Mouse (Mus musculus): ENCODE measurements around the gene Cd1d1.
A peak's percentile ranks its signal among the peaks of the same experiment; 100 is the strongest.
"Not testable (repeated sequence)": the region's sequence is repeated elsewhere in the genome, so short reads cannot be mapped to it uniquely, and the experiment has no call there.

Cd1d1 gene

DNA sequence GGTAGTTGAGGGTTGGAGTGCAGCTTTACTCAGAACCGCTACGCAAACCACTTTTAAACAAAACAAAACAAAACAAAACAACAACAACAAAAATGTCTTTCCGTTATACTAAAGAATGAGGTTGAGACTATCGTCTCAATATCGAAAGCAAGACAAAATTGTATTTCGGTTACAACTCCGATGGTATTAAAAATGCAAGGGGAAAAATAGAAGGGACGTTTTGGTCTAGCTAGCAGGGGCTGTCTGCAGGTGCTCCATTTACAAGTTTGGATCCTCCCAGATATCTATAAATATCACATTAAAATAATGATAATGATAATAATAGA is at the start of gene Cd1d1:
TSS of gene Cd1d1 (minus strand) at position 27 of the 326 bp plus-strand sequence.
- no peak for DNase-seq

DNA sequence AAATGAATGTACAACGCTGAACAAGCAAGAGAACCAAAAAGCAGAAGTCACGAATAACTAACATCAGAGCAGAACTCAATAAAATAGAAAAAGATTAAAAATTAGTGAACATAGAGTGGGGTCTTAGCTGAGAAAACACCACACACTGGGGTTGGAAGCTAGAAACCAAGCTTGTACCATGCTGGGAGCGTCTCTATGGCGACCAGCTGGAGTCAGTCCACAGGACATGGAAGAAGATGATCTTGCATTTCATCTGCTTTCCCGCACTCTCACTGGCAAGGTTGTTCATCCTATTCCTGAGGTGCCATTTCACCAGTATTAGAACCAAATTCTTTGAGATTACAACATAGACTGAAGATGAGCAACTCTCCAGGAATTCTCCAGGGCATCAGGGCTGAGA is 48.6 kb upstream of the Cd1d1 start:
- no peak for DNase-seq

DNA sequence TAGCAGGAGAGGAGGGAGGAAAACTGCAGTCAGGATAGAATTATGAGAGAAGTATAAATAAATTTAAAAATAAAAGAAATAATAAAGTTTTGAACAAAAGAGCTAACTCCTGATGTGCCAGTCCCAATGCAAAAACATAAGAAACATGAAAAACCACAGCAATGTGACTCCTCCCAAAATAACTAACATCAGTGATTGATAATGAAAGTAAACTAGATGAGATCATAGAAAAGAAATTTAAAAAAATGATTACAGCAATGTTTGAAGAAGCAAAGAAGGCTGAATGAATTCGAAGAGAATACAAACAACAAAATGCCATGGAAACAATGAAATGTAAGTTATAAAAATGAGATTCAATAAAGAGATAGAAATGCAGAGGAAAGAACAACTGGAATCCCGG is 42.5 kb upstream of the Cd1d1 start:
- no peak for DNase-seq

DNA sequence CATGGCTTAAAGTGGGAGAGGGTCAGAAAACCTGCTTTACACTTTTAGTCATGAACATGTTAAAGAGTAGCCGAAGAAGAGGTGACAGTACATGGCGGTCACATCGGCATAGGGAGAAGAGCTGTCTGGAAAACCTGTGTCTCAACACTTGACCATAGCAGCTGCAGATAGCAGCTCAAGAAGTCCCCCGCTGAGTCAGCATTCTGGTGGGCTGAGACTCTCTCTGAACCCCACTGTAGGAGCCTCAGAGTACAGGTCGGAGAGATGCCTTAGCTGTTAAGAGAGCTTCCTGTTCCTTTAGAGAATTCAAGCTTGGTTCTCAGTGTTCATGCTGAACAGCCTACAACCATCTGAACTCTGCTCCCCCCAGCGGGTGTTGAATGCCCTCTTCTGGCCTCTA is 39.3 kb upstream of the Cd1d1 start:
- no peak for DNase-seq

DNA sequence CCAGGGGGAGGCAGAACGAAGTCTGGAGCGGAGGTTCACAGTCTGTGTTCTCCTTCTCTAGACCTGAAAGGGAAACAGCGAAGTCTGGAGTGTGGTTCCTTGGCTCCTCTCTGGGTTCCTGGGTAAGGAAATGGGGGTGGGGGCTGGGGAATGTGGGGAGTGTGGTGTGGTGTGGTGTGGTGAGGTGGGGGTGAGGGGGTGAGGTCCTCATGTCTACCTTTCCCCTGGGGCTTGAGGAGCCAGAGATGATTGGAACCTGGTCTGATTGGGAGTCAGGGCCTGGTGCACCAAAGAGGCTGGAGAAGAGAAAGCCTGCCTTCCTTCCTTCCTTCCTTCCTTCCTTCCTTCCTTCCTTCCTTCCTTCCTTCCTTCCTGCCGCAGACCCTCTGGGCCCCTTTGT is 34.8 kb upstream of the Cd1d1 start:
- no peak for DNase-seq

DNA sequence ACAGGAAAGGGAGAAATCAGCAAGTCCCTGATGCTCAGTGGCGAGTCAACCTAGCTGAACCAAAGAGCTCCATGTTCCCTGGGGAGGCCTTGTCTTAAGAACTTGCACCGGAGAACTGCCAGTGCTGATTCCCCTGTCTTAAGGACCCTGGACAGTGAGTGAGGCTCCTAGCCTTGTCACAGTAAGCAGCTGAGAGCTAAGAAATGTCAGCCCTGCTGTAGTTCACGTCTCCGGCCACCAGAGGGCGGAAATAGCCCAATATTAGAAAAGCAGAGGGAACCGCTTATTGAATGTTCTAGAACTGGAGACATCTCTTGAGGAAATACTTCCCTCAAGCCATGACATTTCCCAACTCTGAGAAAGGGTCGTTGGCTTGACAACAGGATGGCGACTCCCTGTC is 34.1 kb upstream of the Cd1d1 start:
- peak; percentile 71 for DNase-seq

DNA sequence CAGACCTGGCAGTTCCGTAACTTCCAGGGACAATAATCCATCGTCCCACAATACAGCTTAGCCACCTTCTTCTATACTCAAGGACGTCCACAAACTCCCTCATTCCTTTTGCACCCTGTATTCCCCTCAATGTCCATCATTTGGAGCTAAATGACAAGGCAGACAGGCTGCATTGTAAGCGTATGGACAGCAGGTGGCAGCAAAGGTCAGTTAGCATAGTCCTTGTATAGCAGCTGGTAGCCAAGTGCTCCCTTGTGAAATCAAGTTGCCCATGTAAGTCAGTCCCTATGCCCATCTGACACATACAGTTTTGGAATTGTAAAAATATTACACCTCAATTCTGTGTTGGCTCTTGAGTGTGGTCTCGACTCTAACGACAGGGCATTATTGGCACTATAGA is 31.6 kb upstream of the Cd1d1 start:
- peak; percentile 54 for DNase-seq

DNA sequence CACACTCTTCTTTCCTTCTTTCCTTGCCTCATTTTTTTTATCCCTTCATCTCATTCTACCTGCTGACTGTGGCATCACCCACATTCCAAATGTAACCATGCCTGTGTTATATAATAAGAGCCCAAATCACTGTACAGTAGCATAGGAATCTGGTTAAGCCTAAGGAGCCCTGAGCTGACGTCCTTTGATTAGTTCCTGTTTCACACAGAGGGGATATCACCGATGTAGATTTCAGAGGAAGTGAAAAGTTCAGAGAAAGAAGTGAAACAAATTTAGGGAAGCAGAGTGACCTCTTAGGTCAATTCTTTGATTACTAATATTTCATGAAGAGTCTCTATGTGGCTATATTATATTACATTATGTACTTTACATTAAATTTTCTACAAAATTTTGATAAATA is 18.5 kb upstream of the Cd1d1 start:
- no peak for DNase-seq

DNA sequence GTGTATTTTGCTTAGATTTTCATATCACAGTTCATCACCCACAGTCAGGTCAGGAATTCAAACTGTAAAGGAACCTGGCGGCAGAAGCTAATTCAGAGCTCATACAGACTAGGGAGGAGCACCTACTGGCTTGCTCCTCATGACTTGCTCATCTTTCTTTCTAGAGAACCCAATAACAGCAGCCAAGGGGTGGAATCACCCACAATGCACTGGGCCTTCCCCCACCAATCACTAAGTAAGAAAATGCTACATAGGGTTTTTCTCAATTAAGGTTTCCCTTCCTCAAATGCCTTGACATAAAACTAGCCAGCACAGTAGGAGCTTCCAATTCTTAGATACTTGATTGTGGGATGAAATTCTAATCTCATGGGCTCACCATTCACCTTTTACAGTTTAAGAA is 17.8 kb upstream of the Cd1d1 start:
- DNase-seq = no peak

DNA sequence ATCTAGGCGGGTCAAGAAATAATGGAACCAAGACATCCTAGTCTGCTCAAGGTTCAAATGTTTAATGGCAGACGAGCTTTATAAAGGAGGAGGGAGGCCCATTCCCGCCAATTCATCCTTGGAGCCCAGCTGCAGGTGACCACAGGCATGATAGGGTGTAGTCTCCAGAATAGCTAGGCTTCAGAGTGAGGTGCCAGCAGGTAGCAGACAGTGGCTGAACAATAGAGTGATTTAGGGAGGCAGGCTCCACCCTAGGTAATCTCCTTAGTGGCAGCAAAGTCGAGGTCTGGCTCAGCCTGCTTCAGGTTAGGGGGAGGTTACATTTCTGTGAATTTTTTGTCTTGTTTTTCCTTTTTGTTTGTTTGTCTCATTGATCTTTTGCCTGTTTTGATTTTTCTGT is 16.7 kb upstream of the Cd1d1 start:
- no peak for DNase-seq

DNA sequence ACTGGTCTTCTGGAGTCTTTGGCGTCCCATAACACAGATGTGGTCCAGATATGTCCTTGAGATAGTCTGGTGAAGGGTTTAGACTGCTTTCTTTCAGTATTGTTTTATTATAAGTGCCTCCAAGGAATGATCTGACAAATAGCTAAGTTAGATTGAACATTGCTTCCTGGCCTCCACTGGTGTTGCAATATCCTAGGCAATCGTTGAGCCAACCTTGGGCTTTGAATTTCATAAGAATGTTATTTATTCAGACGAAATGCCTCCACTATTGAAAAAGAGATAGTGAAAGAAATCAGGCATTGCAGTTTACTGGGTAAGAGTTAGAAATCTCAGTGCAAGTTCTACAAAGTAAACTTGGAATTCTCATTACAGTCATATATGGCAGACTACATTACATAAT is 13.2 kb upstream of the Cd1d1 start:
- DNase-seq = not testable (repeated sequence)

DNA sequence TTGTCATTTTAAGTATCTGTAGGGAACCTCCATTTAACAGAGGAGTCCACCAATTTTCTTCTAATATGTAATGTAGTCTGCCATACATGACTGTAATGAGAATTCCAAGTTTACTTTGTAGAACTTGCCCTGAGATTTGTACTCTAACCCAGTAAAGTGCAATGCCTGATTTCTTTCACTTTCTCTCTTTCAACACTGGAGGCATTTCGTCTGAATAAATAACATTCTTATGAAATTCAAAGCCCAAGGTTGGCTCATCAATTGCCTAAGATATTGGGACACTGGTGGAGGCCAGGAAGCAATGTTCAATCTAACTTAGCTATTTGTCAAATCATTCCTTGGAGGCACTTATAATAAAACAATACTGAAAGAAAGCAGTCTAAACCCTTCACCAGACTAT is 9.0 kb upstream of the Cd1d1 start:
- DNase-seq = not testable (repeated sequence)

DNA sequence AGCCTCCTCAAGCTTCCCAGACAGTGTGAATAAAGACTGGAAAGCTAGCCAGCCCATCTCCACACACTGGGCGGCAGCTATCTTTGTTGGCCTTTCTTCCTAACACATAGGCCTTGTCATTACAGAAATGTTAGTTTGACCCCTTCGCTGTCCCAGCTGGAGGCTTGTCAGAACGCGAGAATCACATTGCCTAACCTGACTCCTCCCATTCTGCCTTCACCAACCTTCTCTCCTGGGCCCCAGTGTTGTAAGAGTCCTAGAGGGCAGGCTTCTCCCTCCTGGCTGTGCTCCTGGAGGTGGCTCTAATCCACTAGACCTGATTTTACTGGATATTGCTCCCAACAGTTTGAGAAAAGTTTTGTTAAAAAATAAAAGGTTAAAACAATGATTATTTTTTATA is 1.4 kb upstream of the Cd1d1 start:
- DNase-seq = no peak

DNA sequence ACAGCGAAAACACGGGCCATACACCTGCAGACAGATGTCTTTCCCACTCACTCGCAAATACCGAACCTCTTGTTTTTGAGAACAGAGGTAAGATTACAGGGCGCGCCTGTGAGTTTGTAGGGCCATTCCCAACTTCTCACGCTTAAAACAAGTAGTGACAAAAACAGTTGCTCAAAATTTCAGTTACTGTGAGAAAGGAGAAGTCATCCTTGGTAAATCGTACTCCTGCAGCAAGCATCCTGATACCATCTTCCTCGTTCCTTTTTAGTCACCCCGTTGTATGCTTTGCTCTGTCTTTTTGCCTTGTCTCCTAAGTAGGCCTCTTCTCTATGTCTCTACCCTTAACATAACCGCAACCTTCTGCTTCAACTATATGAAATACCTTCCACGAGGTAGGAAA is 810 bp upstream of the Cd1d1 start:
- DNase-seq = no peak

DNA sequence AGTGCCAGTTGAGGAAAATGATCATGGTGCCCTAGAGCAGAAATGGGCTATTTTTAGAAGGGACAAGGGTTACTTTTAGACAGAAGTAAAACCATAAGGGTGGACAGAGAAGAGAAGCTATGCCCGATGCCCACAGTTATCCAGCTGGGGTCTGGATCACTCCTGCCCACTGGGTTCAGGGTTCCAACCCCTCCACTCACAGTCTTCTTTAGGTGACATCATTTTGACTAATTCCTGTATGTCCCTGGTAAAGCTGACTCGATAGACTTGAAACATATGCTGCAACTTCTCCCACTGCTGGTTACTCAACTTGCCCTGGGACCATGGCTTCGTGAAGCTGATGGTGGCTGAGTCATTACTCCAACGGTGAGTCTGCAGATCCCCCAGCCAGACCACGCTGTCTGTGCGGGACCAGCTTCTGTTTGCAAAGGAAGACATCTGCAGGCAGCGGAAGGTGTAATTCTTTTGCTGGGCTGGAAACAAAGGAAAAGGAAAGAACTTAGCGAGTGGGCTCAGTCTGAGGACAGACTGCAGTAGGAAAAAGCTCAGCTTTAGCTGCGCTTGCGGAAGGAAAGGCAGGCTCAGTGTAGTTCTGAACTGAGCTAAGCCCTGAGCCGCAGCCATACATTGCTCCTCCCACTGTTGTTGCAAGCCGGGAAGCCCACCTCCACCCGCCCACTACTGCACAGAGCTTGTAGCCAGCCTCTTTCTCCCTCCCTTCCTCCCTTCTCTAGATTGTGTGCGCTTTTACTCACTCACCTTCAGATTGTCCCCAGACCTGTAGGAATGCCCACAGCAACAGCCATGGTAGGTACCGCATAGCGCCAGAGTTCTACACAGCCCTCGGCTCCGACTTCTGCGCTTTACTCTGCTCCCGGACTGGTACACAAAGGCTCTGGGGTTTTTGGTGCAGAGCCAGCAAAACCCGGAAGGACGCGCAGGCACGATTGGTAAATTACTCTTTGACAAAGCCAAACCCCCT is 517 bp downstream of the Cd1d1 start:
- peak; percentile 89 for DNase-seq

DNA sequence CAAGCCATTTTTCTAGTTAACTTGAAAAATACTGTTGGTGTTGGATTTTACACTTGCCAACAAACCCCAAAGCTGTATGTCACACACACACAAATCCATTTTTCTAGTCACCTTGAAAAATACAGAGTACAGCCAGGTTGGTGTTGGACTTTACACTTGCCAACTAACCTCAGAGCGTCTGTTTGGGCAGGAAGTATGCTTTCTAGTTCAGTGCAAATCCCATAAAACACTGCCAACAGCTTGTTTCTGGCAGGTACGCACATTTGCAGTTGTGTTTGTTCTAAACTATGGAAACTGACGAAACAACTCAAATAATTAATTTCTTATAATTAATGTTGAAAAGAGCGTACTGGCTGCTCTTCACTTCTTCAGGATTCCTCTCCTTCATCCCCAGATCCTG is 3.1 kb downstream of the Cd1d1 start:
- no peak for DNase-seq

DNA sequence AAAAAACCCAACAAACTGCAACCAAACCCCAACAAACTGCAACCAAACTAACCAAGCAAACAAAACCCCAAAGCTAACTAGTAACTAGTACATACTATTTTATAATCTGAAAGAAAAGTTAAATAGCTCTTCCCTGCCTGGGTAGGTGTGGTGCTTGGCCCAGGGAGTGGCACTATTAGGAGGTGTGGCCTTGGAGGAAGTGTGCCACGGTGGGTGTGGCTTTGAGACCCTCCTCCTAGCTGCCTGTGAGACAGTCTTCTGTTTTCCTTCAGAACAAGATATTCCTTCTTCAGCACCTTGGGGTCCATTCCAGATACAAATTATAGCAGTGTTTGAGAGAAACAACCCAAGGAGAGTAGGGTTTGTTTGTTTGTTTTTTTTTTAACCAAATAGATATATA is 3.9 kb downstream of the Cd1d1 start:
- DNase-seq = peak; percentile 10

DNA sequence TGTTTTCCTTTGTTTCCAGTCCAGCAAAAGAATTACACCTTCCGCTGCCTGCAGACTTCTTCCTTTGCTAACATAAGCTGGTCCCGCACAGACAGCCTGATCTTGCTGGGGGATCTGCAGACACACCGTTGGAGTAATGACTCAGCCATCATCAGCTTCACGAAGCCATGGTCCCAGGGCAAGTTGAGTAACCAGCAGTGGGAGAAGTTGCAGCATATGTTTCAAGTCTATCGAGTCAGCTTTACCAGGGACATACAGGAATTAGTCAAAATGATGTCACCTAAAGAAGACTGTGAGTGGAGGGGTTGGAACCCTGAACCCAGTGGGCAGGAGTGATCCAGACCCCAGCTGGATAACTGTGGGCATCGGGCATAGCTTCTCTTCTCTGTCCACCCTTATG is 12.3 kb downstream of the Cd1d1 start:
- not testable (repeated sequence) for DNase-seq

DNA sequence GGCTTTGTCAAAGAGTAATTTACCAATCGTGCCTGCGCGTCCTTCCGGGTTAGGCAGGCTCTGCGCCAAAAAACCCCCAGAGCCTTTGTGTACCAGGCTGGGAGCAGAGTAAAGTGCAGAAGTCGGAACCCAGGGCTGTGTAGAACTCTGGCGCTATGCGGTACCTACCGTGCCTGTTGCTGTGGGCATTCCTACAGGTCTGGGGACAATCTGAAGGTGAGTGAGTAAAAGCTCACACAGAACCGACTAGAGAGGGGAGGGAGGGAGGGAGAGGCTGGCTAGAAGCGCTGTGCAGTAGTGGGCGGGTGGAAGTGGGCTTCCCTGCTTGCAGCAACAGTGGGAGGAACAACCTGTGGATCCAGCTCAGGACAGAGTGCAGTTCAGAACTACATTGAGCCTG is 12.8 kb downstream of the Cd1d1 start:
- DNase-seq = peak; percentile 39

DNA sequence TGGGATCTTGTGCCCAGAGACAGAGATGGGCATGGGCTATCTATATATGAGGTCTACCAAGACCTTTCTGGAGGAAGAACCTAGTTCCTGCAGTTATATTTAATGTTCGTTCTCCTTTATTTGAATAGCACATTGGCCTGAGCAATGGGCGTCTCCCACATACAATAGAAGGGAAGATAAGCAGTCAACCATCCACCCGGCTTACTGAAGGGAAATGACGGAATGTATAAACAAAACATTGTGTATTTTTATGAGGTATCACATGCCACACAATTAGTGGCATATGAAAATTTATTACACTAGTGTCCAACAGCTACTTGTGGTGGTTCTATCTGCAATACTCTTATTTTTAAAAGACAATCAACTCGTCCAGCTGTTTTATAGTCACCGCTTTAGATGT is 15.9 kb downstream of the Cd1d1 start:
- no peak for DNase-seq

DNA sequence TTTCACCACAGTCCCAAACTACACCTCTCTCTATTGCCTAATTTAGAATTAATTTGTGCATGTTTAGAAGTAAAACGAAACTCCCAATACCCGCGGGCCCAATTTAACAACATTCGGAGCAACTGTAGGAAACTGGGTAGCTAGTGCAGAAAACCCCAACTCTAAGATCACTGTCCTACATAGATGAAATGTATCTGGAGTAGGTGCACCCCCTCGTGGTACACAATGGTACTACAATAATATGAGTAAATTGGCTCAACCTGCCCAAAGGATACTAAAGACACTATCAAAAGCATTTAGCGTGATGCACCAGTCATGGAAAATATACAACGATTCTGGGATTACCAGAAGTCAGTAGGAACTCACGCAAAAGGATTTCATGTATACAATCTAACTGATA is 22.7 kb downstream of the Cd1d1 start:
- peak; percentile 78 for DNase-seq

DNA sequence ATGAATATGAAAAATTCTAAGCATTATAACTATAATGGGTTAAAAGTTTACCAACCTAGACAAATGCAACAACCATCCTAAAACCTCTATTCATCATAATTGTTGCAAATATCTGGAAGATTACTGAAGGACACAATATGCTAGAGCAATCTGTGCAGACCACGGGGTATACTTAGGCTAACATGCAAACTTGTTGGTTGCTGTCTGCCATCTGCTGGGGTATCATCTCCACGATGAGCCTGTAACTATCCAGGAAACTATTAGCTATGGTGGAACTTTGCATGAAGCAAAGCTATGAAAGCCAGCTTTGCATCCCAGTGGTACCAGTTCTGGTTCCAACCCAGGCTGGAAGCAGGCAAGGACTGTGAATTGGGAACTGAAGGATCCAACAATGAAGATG is 24.1 kb downstream of the Cd1d1 start:
- no peak for DNase-seq

DNA sequence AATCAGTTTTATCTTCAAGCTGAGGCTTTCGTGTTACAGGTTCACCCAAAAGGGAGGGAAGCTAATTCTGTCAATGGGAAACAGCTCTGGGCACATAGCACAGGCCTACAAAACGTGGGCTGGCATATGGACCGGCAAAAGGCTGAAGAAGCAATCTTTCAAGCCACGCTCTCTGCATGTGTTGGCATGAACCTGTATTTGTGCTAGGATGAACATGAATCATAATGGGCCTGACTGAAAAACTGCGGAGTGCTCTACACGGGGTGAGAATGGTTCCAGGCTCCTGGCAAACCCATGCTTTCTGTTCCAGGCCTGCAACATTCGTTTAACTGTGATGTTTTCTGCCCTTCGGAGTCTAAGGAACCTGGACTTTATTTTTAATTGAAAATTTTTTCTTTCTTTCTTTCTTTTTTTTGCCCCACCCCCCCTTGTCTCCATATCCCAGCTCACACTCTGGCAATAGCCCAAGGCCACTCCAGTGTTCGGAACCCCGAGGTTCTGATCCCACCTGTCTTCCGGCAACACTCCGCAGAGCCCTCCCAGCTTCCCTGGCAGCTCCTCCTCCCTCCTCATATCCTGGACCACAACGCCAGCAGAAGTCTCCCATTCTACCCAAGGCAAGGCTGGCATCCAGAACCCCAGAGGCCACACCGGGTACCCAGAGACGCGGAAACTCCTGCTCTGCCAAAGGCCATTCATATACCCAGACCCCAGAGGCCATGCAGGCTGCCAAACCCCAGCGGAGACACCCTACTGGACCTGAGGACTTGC is 36.4 kb downstream of the Cd1d1 start:
- DNase-seq = no peak

DNA sequence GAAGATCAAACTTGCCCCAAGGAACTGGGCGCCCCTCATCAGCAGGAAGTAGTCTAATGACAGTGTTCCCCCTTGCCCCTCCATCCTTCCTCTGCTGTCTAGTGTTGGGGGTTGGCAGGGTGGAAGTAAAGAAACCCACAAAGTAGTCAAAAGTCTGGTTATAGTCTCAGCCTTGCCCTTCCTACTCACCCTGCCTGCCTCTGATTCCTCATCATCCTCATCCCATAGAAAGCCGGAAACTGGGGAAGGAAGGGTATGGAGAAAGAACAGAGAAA is 37.9 kb downstream of the Cd1d1 start:
- no peak for DNase-seq
